Mouse (Mus musculus) right cerebral cortex, postnatal 4 days (tissue): ENCODE data around the gene Bloc1s6.

Source experiments
- DNase-seq: peaks from one replicate; pipeline ENCODE4 v3.0.0-alpha.2; 2022

Gene Bloc1s6

GRCm38 (mm10) chr2:122765071-122765793 is 26.9 kb downstream of the Bloc1s6 start, which contains the start of gene Sqor:
Gene Sqor (plus strand): TSS chr2:122765237.
- peak; percentile 10 for DNase-seq

- no peak for DNase-seq
Observed at GRCm38 (mm10) chr2:122765794-122766145, 27.5 kb downstream of the Bloc1s6 start.

- DNase-seq = no peak
Observed at GRCm38 (mm10) chr2:122771002-122771401, 32.7 kb downstream of the Bloc1s6 start.

- DNase-seq = no peak
Observed at GRCm38 (mm10) chr2:122772899-122773298, 34.6 kb downstream of the Bloc1s6 start.

DNA sequence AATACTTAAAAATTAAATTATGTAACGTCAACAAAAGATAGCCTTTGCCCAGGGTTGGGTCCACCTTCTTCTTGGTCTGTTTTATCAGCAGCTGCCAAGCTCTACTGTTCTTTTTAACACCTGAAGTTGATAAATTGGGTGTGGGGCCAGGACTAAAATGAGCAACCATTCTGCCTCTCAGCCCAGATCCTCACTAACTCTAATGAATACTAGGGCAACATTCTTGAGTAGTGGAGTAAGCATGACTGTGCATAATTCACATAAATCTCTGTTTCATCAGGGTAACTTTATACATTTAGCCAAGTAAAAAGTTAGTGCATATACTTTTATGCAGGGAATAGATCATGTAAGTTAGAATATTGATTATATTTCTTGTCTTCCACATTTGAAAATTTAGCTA is 37.2 kb downstream of the Bloc1s6 start:
- DNase-seq = no peak

DNA sequence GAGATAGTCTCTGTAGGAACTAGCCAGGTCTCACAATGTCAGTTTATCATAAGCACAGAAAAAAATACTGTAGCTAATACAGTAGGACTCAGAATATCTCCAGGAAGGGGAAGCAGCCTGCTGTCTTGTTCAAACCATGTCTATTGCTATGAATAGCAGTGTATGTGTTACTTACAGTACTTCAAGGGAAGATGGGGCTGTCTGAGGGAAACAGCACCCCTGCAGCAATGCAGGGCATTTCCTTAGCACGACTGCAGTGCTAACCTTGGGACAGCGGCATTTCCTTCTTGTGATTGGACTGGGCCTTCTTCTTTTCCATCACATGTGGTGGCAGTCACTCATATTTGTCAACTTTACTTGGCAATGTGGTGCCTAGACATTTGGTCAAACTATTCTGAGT is 38.5 kb downstream of the Bloc1s6 start:
- no peak for DNase-seq

- DNase-seq = no peak
Observed at GRCm38 (mm10) chr2:122779967-122780366, 41.7 kb downstream of the Bloc1s6 start.

DNA sequence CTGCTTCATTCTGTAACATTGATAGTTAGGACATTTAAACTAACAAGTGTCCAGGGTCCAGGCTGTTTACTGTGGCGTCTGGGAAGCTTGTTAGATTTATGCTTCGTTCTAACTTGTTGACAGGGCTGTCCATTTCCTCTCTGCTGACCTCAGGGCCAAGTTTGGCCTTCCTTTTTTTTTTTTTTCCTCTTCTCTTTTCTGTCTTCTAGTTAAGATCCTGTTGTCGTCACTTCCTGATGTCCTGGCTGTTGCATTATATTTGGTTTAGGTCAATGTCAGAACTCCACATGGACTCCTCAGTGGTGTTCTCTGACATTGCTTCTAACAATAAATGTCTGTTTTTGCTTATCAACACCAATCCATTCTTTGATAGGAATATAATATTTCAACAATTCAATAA is 42.1 kb downstream of the Bloc1s6 start:
- DNase-seq = no peak

- no peak for DNase-seq
Observed at GRCm38 (mm10) chr2:122781590-122782356, 43.5 kb downstream of the Bloc1s6 start.

DNA sequence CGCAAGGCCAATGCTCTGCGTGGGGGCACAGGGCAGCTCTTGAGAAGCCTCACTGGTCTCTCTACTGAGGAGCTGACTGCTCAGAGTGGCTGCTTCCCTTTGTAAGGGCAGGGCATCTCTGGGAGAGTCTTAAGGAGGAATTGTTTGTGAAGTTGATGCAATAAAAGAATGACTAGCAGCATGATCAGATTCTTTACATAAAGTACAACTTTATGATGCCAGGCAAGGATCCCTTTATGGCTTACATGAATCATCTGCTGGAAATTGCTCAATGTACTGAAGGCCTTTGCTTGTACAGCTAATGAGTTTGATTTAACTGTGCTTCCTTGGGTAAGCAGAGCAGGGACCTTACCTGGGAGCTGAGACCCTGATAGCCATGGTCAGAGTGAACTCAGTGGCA is 45.4 kb downstream of the Bloc1s6 start:
- DNase-seq = no peak

DNA sequence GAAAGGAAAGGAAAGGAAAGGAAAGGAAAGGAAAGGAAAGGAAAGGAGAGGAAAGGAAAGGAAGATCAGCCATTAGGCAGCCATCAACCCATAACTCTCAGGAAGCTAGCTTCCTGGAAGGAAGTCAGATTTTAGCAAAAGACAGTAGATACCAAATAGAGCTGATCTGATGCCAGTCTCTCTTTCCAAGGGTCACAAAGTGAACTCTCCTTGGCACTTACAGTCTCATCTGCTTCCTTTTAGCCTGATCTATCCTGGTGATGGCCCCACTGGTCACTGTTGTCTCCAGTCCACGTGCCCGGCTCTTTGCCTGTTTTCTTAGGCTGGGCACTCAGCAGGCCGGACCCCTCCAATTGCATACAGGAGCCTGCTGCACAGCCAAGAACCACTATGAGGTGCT is 46.4 kb downstream of the Bloc1s6 start:
- DNase-seq = no peak

DNA sequence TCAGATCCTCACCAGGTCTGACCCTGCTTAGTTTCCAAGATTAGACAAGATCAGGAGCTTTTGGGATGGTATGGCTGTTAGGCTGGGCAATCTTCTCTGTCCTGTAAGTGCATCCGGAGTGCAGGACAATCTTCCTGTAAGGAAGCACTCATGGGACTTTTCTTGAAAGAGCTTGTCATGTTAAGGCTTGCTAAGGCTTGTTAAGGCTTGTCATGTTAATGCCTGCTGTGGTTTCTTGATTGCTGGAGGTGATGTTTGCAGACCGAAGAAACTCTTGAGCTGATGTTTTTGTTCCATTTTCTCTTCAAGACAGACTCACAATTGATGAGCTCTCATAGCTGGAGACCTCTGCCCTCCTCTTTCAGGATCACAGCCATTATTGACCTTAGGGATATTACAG is 47.9 kb downstream of the Bloc1s6 start:
- no peak for DNase-seq

GRCm38 (mm10) chr2:122789311-122789710 is 51.0 kb downstream of the Bloc1s6 start:
- no peak for DNase-seq

DNA sequence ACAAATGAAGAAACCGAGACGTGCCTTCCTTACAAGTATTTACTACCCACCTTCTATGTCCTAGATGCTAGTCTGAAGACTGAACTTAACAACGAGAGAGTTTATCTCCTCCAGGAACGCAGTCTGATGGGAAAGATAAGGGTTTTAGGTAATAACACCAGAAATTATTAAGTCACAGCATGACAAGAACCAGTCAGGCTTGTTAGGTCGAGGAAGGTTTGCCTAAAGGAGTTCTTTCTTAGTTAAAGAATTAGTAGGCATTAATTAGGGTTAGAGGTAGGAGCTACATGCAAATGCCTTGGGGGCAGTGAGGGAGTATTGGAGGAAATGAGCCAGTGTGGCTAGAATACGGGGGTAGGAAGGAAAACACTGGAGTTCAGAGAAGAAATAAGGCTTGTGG is 51.4 kb downstream of the Bloc1s6 start:
- DNase-seq = no peak
